Mouse (Mus musculus): ENCODE results near the gene Fgf3. TPM values are rescaled to one million over a fixed set of nuclear protein-coding genes. Genes with fewer than 3 reads are reported as not detected.

The Fgf3 gene
- polyA plus RNA-seq, 1 experiment from 2014 or later: not detected

- ChIA-PET CTCF (no interaction called here), POLR2A (no interaction called here)
- in situ Hi-C loops (cut with MboI; ENCODE audit: low pct_unique_long_range_greater_than_20kb): no loop called here
- no peak for TF ChIP-seq CTCF (IDR thresholded peaks at IDR 0.05)
- ATAC-seq: no peak
- peaks cover 50% of the 10 kb centered on the region for H3K27me3 ChIP-seq
- no peak for DNase-seq (ENCODE audit: low read depth, low spot score)
These were observed 20.8 kb downstream of the Fgf3 start for GRCm38 (mm10) chr7:144858702-144859101.

- in situ Hi-C loops (cut with MboI; ENCODE audit: low pct_unique_long_range_greater_than_20kb): no loop called here
- ChIA-PET CTCF (no interaction called here), POLR2A (no interaction called here)
- ATAC-seq (no peak), DNase-seq (ENCODE audit: low read depth, low spot score) (no peak)
- no peak for TF ChIP-seq CTCF (IDR thresholded peaks at IDR 0.05)
- peaks cover 51% of the 10 kb centered on the region for H3K27me3 ChIP-seq
These were observed 23.3 kb downstream of the Fgf3 start for GRCm38 (mm10) chr7:144861056-144861768.

- ATAC-seq (no peak), DNase-seq (ENCODE audit: low read depth, low spot score) (no peak)
- in situ Hi-C loops (cut with MboI; ENCODE audit: low pct_unique_long_range_greater_than_20kb): no loop called here
- ChIA-PET POLR2A (no interaction called here), CTCF (no interaction called here)
- peaks cover 51% of the 10 kb centered on the region for H3K27me3 ChIP-seq
- no peak for TF ChIP-seq CTCF (IDR thresholded peaks at IDR 0.05)
These were observed 23.8 kb downstream of the Fgf3 start for GRCm38 (mm10) chr7:144861769-144862070.

- ATAC-seq (no peak), DNase-seq (ENCODE audit: low read depth, low spot score) (no peak)
- no peak for TF ChIP-seq CTCF (IDR thresholded peaks at IDR 0.05)
- ChIA-PET CTCF (no interaction called here), POLR2A (no interaction called here)
- in situ Hi-C loops (cut with MboI; ENCODE audit: low pct_unique_long_range_greater_than_20kb): no loop called here
- peaks cover 52% of the 10 kb centered on the region for H3K27me3 ChIP-seq
These were observed 24.2 kb downstream of the Fgf3 start for GRCm38 (mm10) chr7:144862126-144862525.

GRCm38 (mm10) chr7:144862712-144863111, 24.8 kb downstream of the Fgf3 start:
- ChIA-PET CTCF (no interaction called here), POLR2A (no interaction called here)
- TF ChIP-seq CTCF (IDR thresholded peaks at IDR 0.05): no peak
- in situ Hi-C loops (cut with MboI; ENCODE audit: low pct_unique_long_range_greater_than_20kb): no loop called here
- ATAC-seq (no peak), DNase-seq (ENCODE audit: low read depth, low spot score) (no peak)
- peaks cover 58% of the 10 kb centered on the region for H3K27me3 ChIP-seq

GRCm38 (mm10) chr7:144863196-144863595, 25.3 kb downstream of the Fgf3 start:
- no peak for TF ChIP-seq CTCF (IDR thresholded peaks at IDR 0.05)
- POLR2A ChIA-PET: no interaction called here
- in situ Hi-C loops (cut with MboI; ENCODE audit: low pct_unique_long_range_greater_than_20kb): no loop called here
- CTCF ChIA-PET: interaction anchor here (0.6 kb wide), 1 partner anchor 276 kb away, joined by 3 read pairs; no protein-coding TSS in a partner anchor
- no peak for ATAC-seq
- DNase-seq (ENCODE audit: low read depth, low spot score): no peak
- peaks cover 58% of the 10 kb centered on the region for H3K27me3 ChIP-seq

- in situ Hi-C loops (cut with MboI; ENCODE audit: low pct_unique_long_range_greater_than_20kb): no loop called here
- TF ChIP-seq CTCF (IDR thresholded peaks at IDR 0.05): no peak
- DNase-seq (ENCODE audit: low read depth, low spot score) (no peak), ATAC-seq (no peak)
- ChIA-PET CTCF (no interaction called here), POLR2A (no interaction called here)
- H3K27me3 ChIP-seq: peaks cover 51% of the 10 kb centered on the region
These were observed 26.3 kb downstream of the Fgf3 start for GRCm38 (mm10) chr7:144864160-144864670.

- ChIA-PET CTCF (interaction anchor here (0.6 to 1.2 kb wide), 3 partner anchors 20 to 126 kb away, joined by 3 to 4 read pairs (median 3); no protein-coding TSS in a partner anchor), POLR2A (no interaction called here)
- in situ Hi-C loops (cut with MboI; ENCODE audit: low pct_unique_long_range_greater_than_20kb): no loop called here
- DNase-seq (ENCODE audit: low read depth, low spot score) (no peak), ATAC-seq (no peak)
- peaks cover 26% of the 10 kb centered on the region for H3K27me3 ChIP-seq
- TF ChIP-seq CTCF (IDR thresholded peaks at IDR 0.05): no peak
These were observed 29.3 kb downstream of the Fgf3 start for GRCm38 (mm10) chr7:144867161-144867560.

GRCm38 (mm10) chr7:144867602-144868001, 29.7 kb downstream of the Fgf3 start:
- ATAC-seq (no peak), DNase-seq (ENCODE audit: low read depth, low spot score) (no peak)
- ChIA-PET CTCF (interaction anchor here (0.6 to 1.2 kb wide), 3 partner anchors 20 to 125 kb away, joined by 3 to 4 read pairs (median 3); no protein-coding TSS in a partner anchor), POLR2A (no interaction called here)
- TF ChIP-seq CTCF (IDR thresholded peaks at IDR 0.05): no peak
- H3K27me3 ChIP-seq: peaks cover 22% of the 10 kb centered on the region
- in situ Hi-C loops (cut with MboI; ENCODE audit: low pct_unique_long_range_greater_than_20kb): no loop called here

- TF ChIP-seq CTCF (IDR thresholded peaks at IDR 0.05): no peak
- ATAC-seq (no peak), DNase-seq (ENCODE audit: low read depth, low spot score) (no peak)
- in situ Hi-C loops (cut with MboI; ENCODE audit: low pct_unique_long_range_greater_than_20kb): loop anchor here (10.0 kb wide), 1 partner anchor 158 kb away; no protein-coding TSS in a partner anchor
- H3K27me3 ChIP-seq: peaks cover 7% of the 10 kb centered on the region
- CTCF ChIA-PET: no interaction called here
- POLR2A ChIA-PET: no interaction called here
These were observed 34.5 kb downstream of the Fgf3 start for GRCm38 (mm10) chr7:144872420-144872819.

- CTCF ChIA-PET: no interaction called here
- in situ Hi-C loops (cut with MboI; ENCODE audit: low pct_unique_long_range_greater_than_20kb): loop anchor here (10.0 kb wide), 1 partner anchor 158 kb away; no protein-coding TSS in a partner anchor
- POLR2A ChIA-PET: interaction anchor here (0.6 kb wide), 1 partner anchor 91 kb away, joined by 3 read pairs; no protein-coding TSS in a partner anchor
- no peak for DNase-seq (ENCODE audit: low read depth, low spot score)
- TF ChIP-seq CTCF (IDR thresholded peaks at IDR 0.05): no peak
- peaks cover 4% of the 10 kb centered on the region for H3K27me3 ChIP-seq
- ATAC-seq: no peak
These were observed 35.3 kb downstream of the Fgf3 start for GRCm38 (mm10) chr7:144873160-144873559.
